Comparison of ENCODE assay signal across 1 mouse cellular context in the genomic region with DNA sequence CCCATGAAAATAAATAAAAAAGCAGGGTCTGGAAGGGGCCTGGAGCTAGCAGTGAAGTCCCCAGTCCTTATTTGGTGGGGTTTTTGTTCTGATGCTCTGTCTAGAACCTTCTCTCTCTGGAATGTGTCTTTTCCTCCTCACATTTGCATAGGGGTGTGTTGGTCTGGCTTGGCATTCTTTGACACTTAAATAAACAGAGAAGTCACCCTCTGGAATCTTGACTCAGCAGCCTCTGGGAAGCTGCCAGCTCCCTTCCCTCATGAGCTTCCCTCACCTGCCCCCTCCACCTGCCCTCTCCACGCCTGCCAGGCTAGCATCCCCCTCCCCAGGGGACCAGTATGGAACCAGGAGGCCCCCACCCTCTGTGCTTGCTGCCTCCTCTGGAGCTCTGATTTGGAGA.
TF ChIP-seq lines count a peak whose summit lies in the region.

No protein-coding gene starts in this region.

TF ChIP-seq in C2C12, 6 proteins besides CTCF, POLR2A, EP300 and RAD21:
- TF ChIP-seq MAX (IDR thresholded peaks at IDR 0.05), result peak; percentile 33
- no peak for TF ChIP-seq MYOG (IDR thresholded peaks at IDR 0.05; ENCODE audit: control insufficient read depth, extremely low read depth, insufficient read length)
- TF ChIP-seq MYOD1 (IDR thresholded peaks at IDR 0.05; ENCODE audit: control insufficient read depth, insufficient read length, low read depth), result peak; percentile 70
- TF ChIP-seq FOSL1 (IDR thresholded peaks at IDR 0.05; ENCODE audit: insufficient read depth, low read length, poor library complexity, severe bottlenecking), result peak; percentile 74
